Mouse (Mus musculus): Measurements from ENCODE around the gene Sfxn3.
"Not testable (repeated sequence)": the region's sequence is repeated elsewhere in the genome, so short reads cannot be mapped to it uniquely, and the experiment has no call there.

Sfxn3 gene

DNA sequence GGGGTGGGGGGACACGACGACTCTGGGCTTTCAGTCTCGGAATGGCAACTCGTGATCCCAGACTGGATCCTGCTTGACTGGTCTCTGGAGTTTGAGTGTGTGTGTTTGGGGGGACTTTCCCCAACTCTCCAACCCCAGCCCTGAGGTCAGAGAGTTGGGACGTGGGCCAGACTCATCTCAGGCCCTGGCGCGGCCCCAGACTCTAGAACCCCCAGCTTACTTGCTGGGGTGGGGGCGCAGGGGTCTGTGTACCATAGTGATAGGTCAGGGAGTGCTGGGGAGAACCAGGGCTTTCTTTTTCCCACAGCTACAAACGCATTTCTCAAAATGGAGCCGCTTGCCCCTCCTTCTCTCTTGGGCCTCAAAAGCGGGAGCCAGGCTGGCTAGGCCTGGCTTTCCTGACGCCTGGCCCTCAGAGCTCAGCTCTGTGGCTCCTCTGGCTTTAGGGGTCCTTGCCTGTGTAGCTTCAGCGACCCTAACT lies 28.9 kb upstream of the Sfxn3 start:
- DNase-seq: no peak

DNA sequence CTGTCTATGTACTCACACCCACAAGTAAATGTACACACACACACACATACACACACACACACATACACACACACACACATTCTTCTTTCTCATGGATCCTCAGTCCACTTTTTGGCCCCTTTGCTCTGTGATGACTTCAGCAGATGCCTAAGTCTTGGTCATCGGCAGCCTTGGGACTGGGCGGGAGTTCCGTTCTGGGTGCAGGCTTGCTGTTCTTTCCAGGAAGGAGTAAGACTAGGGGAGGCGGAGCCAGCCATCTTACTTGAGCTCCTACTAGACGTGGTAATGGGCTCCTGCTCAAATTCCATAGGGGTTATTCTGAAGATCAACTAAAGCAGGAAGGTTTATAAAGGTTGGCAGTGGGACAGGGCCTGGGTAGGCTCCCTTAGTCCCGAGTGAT lies 27.0 kb upstream of the Sfxn3 start:
- no peak for DNase-seq

DNA sequence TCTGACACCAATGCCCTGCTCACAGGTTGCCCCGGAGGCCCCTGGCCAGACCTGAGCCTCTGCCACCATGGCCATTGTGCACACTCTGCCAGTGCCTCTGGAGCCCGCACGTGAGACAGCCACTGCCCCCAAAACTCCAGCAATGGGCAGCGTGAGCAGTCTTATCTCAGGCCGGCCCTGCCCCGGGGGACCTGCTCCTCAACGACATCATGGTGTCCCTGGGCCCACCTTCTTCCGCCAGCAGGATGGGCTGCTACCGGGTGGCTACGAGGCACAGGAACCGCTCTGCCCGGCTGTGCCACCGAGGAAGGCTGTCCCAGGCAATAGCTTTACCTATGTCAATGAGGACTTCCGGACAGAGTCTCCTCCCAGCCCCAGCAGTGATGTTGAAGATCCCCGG lies 25.9 kb upstream of the Sfxn3 start:
- no peak for DNase-seq

DNA sequence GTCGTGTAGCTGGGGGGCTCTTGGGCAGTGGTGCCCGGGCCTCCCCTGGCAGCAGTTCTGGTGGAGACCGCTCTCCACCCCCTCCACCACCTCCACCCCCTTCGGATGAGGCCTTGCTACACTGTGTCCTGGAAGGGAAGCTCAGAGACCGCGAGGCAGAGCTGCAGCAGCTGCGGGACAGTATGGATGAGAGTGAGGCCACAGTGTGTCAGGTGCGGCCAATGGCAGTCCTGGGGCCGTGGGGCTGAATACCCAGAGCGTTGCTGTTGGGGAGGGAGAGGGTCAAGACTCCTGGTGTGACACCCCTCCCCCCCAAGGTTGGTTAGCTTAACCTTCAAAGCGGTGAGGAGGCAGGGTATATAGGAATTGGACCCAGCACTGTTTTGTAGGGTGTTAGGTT lies 23.3 kb upstream of the Sfxn3 start:
- DNase-seq: no peak

DNA sequence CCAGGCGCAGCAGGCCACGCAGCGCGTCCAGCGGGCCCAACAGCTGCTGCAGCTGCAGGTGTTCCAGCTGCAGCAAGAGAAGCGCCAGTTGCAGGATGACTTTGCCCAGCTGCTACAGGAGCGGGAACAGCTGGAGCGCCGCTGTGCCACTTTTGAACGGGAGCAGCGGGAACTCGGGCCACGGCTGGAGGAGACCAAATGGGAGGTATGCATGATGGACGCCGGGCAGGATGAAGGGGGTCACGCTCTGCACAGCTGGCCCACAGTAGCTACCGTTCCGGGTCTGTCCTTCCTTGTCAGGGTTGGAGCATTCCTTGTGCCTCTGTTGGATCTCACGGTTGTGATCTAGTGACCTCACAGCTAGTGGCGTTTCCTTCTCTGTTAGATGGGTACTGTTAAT lies 22.5 kb upstream of the Sfxn3 start:
- no peak for DNase-seq

DNA sequence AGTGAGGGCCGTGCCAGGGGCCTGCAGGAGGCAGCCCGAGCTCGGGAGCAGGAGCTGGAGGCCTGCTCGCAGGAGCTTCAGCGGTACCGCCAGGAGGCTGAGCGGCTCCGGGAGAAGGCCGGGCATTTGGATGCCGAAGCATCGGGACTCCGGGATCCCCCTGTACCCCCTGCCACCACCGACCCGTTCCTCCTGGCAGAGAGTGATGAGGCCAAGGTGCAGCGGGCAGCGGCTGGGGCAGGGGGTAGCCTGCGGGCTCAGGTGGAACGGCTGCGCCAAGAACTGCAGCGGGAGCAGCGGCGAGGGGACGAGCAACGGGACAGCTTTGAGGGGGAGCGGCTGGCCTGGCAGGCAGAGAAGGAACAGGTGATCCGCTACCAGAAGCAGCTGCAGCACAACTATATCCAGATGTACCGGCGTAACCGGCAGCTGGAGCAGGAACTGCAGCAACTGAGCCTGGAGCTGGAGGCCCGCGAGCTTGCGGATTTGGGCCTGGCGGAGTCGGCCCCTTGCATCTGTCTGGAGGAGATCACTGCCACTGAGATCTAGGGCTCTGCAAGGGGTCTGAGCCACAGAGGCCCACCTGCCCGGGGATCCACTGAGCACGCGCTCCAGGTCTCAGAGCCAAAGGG lies 21.2 kb upstream of the Sfxn3 start:
- no peak for DNase-seq

DNA sequence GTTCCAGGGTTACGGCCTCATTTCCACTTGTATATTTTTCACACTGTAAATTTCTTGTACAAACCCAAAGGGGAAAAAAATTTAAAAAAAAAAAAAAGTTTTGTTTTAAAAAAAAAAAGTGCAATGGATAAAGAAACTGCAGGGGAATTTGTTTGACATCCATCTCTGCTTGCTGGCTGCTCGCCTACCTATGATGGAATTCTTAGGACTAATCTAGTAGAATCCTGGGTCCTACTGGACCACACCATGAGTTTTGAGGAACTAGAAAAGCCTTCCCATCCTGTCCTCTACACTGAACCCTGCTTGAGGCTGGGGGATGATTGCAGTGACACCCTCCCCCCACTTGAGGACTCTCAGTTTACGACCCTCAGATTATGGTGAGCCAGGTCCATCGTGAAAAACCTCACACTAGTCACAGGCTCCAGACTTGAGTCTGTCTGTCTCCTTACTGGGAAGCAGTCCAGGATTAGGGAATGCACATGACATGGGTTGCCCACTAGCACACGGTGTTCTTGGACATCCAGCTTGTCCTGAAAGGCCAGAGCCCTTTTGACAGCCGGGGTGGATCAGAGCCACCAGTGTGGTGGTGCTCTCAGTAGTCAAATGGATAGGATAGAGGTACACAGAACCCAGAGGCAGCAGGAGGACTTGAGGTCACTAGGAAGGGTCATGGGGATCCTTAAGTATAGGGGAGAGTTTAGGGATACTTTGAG lies 20.2 kb upstream of the Sfxn3 start:
- no peak for DNase-seq

DNA sequence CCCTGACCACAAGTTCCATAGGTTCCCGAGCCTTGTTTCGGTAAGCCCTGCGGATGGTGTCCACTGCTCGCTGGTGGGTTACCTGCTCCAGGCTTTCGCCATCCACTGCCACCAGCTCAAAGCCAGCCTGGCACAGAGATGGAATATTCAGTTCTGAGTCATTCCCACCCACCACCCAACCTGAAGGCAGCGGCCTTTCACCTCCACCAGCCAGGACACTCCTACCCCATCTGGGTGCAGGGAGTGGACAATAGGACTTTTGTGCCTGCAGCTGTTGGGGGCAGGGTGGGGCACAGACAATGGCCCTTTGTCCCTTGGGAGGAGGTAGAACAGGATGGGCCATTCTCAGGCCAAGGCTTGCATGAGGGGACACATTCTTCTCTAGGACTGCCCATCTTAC lies 19.5 kb upstream of the Sfxn3 start:
- DNase-seq: no peak

DNA sequence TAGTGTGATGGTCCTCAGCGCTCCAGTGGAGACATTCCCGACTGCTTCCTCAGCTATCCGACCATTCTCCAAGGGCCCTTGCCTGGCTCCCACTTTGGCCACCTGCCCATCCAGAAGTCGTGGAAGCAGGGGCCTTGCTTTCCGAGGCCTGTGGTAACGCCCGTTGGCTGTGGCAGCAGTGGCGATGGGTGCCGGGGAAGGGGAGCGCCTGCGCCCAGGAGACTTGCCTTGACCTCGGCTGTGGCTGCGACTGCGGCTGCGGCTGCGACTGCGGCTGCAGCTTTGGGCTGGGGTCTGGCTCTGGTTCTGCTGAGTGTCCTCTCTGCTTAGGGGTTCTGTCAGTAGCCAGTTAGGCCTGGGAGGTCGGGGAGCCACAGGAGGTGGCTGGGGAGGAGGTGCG lies 18.6 kb upstream of the Sfxn3 start:
- no peak for DNase-seq

DNA sequence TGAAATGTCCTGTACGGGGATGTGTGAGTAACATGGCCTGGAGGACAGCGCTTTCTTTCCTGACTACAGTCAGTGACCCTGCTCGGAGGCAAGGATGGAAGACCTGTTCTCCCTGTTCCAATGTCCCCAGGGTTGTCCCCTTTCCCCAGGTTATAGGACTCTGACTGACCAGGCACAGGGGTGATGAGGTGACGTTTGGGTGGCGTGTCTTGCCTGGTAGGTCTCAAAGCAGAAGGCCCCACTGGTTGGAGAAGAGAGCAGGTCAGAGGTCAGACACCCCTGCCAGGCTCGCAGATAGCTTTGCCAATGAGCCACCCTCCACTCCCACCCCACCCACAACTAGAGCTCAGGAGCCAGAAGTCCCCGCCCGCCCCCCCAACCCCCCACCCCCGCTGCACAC lies 17.7 kb upstream of the Sfxn3 start:
- no peak for DNase-seq

DNA sequence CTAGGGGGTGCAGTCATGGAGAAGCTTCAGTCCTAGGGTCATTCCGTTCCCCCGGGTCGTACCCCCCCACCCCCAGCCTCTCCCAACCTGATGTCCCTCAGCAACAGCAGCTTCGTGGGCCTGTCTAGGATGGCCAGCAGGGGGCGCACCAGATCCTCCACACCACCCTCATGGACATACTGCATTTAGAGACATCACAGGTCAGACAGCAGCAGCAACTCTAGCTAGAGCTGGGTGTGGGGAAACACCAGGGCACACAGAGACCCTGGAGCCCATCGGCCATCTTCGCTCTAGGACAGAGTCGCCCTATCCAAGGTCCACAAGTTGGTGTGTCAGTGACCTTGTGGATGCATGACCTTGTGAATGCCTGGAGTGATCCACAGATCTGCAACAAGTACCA lies 17.2 kb upstream of the Sfxn3 start:
- DNase-seq: peak; percentile 59

DNA sequence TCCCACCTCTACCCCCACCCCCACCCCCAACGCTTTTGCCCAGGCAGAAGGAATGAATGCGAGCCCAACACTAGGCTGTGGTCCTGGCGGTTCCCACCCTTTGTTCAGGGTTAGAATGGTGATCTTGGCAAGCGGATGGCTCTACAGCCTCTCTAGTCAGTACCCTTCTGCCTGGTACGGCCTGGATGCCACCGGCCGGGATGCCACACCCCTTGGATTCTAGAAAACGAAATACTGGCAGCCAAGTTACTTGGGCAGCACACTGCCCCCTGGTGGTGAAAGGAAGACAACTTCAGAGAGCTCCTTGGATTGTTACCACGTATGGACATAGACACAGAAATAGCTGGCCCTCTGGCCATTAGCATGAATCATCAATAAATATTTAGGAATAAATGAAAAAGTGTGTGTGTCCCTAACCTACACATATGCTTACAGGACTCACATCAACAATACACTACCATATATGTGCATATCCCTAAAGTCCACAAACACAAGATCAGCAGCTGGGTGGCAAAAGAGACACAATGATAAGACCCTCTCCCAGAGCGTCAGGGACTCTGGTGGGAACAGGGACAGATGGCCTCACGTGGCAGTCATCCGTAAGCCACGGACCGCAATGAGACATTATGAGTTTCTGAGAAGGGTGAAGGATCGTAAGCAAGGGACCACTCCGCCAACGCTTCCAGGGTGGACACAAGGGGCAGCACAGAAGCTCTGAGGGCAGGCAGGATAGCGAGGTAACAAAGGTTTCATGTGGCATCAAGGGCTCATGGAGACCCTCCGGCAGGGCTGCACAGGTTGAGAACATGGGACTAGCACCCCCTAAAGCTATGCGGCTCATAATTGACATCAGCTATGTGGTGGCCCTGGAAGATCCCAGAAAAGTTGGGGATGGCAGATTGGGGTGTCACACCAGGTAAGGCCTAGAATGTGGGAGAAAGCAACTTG lies 16.3 kb upstream of the Sfxn3 start:
- DNase-seq: peak; percentile 54

DNA sequence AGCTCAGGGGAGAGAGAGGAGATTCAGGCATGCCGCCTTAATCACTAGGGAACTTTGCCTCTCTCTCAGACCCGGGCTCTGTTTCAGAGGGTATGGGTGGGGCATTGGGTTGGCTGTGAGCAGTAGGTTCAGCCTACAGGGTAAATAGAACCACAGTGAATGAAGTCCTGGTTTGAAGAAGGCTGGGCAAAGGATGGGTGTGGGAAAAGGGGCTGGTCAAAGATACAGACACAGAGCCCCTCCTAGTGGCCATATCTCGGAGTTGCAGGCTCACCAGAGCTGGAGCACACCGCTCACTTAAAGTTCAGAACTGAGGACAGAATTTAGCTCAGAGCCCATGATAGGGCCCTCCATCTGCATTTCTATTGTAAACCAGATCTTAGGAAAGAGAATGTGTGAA lies 15.5 kb upstream of the Sfxn3 start:
- peak; percentile 69 for DNase-seq

DNA sequence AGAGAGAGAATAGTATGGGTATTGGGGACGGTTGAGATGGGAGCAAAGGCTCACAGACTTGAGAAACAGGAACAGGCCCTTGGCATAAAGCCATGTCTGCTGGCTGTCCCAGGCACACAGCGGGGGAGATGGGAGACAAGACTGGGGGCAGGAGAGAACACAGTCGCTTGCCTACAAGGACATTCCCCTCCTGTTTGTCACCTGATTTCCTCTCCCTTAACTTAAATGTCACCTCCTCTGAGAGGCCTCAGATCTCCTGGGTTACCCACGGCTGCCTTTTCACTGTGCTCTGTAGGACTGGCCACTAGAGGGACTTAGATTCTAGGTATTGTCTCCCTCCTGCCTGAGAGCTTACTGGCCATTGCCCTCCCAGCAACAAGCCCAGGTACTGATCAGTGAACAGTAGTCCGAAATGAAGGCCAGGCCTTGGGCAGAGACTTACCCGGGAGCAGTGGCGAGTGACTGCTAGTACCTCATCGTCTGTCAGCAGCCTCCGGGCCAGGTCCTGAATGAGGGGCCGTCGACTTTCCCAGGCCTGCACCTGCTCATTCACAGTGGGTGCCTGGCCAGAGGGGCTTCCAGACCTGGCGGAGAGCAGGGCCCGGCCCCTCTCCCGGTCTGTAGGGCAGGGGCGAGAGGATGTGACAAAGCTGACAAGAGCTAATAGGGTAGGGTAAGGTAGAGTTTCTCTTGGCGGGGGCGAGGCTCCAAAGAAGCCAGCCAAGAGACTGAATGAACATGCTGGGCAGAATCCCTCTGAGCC lies 14.6 kb upstream of the Sfxn3 start:
- no peak for DNase-seq

DNA sequence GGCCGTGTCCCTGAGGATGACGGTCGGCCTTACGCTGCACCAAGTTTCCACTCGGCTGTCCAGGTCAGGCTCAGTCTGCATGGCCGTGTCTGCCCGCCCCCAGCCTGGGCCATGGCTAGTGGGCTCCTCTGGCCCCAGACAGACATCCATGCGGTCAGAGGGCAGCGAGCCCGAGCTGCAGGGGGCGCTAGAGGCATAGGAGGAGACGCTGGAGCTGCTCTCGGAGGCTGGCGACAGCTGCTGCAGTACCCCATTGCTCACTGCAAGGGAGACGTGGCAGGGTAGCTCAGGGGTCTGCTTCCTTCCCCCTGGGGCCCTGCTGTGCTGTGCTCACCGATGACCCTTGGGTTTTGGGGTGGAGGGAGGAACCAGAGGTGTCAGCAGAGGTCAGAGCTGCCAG lies 10.4 kb upstream of the Sfxn3 start:
- peak; percentile 48 for DNase-seq

DNA sequence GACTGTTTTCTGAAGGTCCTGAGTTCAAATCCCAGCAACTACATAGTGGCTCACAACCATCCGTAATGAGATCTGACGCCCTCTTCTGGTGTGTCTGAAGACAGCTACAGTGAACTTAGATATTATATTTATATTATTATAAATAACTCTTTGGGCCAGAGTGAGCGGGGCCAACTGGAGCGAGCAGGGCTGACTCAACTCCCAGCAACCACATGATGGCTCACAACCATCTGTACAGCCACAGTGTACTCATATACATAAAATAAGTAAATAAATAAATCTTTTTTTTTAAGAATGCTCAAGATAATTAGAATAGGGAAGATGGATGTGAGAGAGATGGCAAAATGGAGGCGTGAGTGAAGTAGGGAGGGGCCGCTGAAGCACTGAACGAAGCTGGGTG lies 9.1 kb upstream of the Sfxn3 start:
- not testable (repeated sequence) for DNase-seq

DNA sequence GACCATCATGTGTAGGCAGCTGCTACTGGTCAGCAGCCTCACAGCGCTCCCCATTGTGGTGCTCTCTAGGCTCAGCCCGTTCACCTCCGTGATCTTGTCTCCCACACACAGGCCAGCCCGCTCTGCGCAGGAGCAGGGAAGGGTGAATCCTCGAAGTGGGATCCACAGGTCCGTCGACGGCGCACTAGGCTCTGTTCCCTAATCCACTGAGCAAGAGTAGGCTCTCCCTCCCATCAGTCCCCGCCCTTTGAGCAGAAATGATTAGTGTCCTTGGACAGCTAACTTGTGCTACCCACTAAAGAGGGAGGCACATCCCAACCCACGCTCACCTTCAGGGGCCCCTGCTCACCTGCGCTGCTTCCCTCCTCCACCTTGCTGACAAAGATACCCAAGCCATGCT lies 7.1 kb upstream of the Sfxn3 start:
- no peak for DNase-seq

DNA sequence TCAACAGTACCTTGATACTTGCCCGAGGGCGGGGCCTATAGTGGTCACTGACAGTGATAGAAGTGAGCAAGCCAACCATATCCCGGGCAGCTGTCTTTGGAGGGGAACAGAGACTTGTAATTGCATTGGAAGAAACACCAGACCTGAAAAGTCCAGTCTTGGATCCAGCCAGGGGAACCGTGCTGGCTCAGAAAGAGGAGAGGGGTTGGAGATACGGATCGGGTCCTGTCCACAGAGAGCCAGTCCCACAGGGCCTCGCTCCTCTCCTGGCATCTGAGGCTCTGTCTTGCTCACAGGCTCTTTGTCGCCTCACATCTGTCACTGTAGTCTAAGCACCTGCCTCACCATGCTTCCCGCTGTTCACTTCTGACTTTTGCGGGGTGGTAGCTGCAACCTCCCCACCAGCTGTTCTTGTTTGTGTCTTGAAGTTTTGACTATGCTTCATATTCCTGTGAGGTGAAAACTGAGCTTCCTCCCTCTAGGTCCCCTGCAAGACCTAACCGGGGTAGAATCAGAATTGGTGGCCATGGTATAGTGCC lies 2.8 kb upstream of the Sfxn3 start:
- DNase-seq: no peak

DNA sequence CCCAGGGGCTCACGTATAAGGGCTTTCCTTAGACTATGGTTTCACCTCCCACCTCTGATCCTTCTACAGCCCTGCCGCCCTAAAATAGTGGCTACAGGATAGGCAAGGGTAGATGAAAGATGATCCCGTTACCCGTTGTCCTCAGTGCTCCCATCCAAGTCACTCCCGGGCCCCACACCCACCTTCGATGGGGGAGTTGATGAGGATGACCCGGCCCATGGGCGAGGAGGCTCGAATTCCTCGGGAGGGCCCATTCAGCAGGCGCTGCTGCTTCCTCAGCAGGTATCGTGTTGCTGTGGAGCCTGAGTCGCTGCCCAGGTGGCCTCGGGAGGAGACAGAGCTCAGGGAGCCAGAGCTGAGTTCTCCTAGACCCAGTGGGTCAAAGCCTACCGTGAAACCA lies 2.1 kb upstream of the Sfxn3 start:
- DNase-seq: no peak

DNA sequence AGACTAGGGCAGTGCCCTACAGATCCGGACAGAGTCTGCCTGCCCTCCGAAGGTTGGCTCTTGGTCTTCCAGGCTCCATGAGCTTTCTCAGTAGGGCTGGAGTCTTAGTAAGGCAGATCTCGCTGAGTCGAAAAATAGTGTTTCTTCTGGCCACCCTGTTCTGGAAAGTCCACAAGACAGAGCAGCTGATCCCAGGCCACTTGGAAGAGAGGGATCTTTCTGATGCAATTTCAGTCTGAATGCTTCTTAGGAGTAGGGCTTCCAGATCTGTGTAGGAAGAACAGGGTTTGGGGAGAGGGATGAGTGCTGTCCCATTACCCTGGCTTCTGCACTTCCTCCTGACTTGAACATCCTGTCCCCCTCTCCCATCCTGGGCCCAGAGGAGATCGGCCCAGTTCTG lies 1.7 kb upstream of the Sfxn3 start, which contains the start of gene Pdzd7:
Gene Pdzd7, minus strand, starts transcription at position 67 of the 400 bp plus-strand sequence.
- no peak for DNase-seq

DNA sequence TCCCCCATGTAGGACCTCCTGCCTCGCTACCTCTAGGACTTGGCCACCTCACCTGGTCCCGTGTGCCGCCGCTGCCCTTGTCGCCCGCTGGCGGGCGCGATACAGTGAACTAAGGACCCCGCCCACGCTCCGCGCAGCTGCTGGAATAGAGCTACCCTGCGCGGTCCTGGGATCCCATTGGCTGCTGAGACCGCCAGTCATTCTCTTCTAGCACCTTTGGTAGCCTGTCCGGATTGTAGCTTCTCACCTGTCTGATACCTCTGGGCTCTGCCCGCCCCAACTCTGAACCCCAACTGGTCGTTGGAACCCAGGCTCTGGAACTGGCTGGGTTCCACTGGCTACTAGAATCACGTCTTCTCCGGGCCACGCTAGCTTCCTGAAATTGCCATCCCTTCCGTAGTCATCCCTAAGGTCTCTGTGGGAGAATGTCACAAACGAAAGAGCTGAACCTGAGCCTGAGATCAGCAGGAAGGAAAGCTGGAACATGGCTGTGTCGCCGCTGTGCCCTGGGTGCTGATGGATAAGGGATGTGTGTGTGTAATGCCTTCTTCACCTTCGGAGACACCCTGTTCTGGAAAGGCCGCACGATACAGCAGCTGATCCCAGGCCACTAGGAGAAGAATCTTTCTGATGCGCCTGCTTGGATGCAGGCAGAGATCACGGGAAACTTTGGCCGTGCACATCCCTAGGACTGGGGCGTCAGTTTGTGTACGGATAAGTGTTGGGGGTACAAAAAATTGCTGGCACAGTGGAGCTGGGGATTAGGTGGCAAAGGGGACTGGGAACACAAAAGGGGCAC lies 581 bp upstream of the Sfxn3 start:
- peak; percentile 79 for DNase-seq
